Mouse (Mus musculus) kidney, adult 8-10 months (tissue): ENCODE data around the gene Klk7.
A peak's percentile ranks its signal among the peaks of the same experiment; 100 is the strongest.

ENCODE experiments used
- DNase-seq, 2 experiments: peaks; one replicate each; pipeline ENCODE4 v3.0.0; 2022

The Klk7 gene

DNA sequence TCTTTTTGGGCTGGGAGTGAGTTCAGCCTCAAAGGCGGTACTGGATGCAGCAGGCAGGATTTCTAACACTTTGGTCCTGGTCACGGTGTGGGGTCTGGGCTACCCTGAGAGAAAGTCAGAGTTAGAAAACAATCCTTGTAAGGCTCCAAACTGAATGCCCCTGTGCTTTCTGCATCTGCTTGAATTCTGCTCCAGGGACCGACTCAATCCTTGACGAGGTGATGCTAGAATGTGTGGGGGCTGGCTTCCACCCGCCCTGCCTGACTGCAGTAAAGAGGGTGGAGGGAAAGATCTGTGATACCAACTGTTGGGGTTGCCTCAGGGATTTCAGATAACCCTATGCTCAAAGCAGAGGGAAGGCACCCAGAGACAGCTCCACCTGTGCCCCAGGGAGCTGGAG, at the start of gene Klk7:
Gene Klk7 (plus strand): TSS at position 301 of the 400 bp plus-strand sequence.
- DNase-seq = no peak

GRCm38 (mm10) chr7:43766484-43766883, 44.6 kb upstream of the Klk7 start:
- no peak for DNase-seq

DNA sequence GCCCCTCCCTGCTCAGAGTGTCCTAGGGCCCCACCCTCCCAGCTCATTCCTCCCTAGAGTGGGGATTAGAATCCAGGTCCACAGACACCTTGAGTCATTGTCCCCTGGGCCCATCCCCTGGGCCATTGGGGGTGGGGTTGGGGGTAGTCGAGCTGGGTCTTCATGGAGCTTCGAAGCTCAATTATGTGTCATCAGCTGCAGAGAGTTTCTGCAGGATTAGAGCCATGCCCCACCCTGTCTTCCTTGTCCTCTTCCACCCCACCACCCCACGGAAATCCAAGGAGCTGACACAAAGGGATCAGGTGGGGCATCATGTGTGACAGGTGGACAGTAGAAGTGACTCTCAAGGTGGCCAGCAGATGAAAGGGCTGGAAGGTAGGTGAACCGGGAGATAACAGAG, 42.5 kb upstream of the Klk7 start, which contains the start of gene Klk12:
Gene Klk12 (plus strand): TSS at position 301 of the 400 bp plus-strand sequence.
- DNase-seq = no peak

DNA sequence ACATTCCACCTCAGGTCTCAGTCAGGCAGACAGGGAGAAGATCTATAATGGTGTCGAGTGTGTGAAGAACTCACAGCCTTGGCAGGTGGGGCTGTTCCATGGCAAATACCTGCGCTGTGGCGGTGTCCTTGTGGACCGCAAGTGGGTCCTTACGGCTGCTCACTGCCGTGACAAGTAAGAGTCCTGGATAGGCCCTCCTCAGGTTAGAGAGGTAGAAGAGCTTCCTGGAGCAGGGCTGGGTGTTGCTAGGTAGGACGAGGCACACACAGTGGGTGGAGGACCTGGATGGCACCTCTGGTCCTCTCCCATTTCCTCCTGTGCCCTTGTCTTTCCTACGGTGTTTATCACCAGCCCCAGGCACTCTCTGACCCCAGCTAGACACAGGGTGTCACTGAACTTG, 41.5 kb upstream of the Klk7 start:
- no peak for DNase-seq

DNA sequence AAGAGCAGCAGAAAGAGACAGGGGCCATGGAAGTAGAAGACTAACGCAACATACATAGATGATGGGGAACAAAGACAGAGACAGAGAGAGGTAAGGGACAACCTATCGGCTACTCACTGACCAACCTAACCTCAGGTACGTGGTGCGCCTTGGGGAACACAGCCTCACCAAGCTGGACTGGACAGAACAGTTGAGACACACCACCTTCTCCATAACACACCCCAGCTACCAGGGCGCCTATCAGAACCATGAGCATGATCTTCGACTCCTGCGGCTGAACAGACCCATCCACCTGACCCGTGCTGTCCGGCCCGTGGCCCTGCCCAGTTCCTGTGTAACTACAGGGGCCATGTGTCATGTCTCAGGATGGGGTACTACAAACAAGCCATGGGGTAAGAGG, 40.4 kb upstream of the Klk7 start:
- DNase-seq = no peak

GRCm38 (mm10) chr7:43771916-43772315, 39.2 kb upstream of the Klk7 start:
- no peak for DNase-seq

- no peak for DNase-seq
Observed at GRCm38 (mm10) chr7:43772901-43773300, 38.2 kb upstream of the Klk7 start.

DNA sequence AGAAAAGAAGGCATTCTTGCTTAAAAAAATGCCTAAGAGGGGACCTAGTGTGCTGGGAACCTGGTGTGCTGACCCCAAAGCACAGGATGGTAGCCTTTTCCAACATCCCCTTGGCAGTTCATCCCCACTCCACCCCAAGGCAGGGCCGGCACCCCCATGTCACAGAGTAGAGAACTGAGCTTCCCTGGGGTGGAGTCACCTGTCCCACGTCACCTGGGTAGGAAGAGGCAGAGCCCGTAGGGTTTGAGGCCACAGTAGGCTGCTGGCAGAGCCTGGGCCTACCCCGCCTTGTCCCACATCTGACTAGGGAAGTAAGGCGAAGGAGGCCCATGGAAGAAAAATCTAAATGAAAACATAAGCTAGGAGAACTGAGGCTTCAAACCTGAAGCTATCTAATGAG, 36.7 kb upstream of the Klk7 start, which contains the start of gene Klk11:
Gene Klk11 (plus strand): TSS at position 241 of the 400 bp plus-strand sequence.
- DNase-seq = no peak

- no peak for DNase-seq
Observed at GRCm38 (mm10) chr7:43774802-43775201, 36.3 kb upstream of the Klk7 start.

DNA sequence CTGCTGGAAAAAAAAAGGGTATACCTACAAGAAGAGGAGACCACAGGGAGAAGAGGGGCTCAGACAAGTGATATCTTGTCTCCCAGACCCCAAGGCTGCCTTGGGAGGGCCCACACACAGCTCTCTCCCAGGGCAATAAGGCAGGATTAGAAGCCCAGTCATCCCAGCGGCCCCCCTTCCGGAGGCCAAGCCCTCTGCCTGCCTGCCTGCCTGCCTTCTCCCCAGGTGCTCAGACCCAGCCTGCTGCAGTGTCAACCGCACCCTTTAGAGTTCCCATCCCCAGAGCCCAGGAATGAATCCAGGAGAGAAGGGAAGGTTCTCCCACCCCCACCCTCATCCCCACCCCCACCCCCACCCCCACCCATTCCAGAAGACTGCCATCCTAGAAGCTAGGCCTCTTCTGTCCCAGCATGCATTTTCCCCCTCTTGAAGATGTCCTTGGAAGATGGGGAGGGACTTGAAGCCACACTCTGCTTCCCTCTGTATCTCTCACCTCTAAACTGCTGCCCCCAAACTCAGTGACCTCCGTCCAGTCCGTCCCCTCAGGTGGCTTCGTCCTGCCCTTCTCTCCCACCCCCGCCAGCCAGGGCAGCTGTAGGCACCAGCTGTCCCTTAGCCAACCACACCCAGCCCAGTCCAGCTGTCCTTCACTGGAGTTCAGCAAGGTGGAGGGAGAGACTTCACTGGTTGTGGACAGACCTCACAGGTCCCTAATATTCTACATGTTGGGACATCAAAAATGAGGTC, 35.6 kb upstream of the Klk7 start:
- no peak for DNase-seq

GRCm38 (mm10) chr7:43776506-43776905, 34.6 kb upstream of the Klk7 start:
- DNase-seq = no peak

DNA sequence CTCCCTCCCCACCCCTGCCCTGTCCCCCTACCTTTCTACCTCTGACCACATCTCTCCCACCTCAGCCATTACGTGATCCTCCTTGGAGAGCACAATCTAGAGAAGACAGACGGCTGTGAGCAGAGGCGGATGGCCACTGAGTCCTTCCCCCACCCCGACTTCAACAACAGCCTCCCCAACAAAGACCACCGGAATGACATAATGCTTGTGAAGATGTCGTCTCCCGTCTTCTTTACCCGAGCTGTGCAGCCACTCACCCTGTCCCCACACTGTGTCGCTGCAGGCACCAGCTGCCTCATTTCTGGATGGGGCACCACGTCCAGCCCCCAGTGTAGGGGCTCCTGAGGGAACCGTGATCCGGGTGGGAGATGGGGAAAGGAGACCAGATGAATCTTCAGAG, 33.7 kb upstream of the Klk7 start:
- no peak for DNase-seq

GRCm38 (mm10) chr7:43778176-43778970, 32.7 kb upstream of the Klk7 start:
- no peak for DNase-seq

DNA sequence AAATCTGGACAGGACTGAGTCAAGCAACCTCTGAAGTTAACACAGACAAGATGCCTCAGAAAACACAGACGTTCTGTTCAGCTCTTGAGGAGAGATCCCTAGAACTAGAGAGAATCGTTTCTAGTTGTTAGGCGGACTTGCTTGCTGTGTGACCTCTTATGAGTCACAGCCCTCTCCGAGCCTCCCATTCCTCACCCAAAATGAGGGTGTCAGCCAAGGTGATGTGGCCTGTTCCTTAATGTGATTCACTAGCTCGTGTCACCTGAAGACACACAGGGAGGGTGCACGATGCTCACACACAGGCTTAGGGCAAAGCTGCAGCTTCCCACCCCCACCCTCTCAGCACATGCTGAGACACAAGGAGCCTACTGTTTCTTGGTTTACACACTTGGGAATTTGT, 30.9 kb upstream of the Klk7 start:
- no peak for DNase-seq

- no peak for DNase-seq
Observed at GRCm38 (mm10) chr7:43780746-43781145, 30.3 kb upstream of the Klk7 start, which contains the start of gene Klk10. Gene Klk10 (plus strand): TSS chr7:43781035.

- DNase-seq = no peak
Observed at GRCm38 (mm10) chr7:43781541-43781940, 29.6 kb upstream of the Klk7 start.

GRCm38 (mm10) chr7:43782275-43783265, 28.5 kb upstream of the Klk7 start:
- peak; percentile 55 to 80 for DNase-seq

DNA sequence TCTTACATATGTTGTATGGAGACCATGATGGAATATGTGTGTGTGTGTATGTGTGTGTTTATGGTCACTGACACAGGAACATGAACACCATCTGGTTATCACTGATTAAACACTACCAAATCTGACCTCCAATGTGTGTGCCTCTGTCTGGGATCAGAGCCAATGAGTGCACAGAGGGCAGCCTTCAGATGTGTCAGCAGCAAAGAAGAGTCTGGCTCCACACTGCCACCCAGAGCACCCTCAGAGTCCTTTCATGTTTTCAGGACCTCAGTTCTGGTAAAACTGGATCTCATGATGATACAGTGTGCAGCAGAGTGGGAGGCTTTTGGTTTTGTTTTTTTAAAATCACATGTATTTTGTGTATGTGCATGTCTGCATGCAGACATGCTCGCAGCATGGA, 25.8 kb upstream of the Klk7 start:
- DNase-seq = peak in 1 of 2 experiments; percentile 17

DNA sequence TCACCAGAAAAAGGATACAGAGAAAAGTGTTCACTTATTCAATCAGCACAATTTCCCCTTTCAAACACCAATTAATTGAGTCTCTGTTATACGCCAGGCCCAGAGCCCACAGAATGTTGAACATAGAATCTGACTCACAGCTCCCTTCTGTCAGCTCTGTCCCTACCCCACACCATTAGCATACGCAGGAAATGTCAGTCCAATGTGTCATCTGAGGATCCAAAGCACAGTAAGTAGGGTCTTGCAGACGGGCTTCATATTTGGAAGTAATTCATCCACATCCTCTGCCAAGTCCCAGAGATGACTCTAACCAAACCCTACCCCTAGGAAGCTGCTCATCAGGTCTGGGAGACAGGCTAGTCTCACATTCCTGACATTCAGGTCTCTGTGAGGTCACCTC, 23.0 kb upstream of the Klk7 start:
- DNase-seq = no peak

DNA sequence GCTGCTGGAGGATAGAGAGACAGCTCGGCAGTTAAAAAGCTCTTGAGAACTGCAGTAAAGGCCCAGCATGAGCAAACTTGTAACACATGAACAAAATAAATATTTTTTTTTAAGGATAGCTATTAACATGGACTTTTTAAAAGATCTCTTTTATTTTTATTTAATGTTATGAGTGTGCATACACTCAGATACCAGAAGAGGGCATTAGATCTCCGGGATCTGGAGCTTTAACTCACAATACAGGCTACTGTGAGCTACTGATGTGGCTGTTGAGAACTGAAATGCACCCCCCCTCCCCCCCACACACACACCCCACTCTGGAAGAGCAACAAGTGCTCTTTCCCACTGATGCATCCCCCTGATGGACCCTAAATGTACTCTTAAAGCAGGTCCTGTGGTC, 21.8 kb upstream of the Klk7 start:
- no peak for DNase-seq

DNA sequence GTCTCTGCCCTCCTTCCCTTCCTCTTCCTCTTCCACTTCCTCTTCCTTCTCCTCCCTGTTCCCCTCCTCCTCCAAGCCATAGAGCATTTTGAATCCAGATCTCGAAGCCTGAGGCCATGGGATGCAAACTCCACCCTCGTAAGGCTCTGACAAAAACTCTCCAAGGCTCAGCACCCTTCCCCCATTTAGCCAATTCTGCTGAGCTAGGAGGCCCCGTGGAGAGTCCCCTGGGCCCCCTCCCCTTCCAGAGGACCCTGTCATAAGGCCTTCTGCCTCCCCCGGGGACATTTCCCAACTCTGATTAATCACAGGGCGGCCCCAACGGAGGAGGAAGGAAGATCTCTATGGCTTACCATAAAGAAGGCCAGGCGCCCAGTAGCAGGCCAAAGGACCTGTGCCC, 19.5 kb upstream of the Klk7 start, which contains the start of gene Klk9:
Gene Klk9 (plus strand): TSS at position 301 of the 400 bp plus-strand sequence.
- DNase-seq = no peak

DNA sequence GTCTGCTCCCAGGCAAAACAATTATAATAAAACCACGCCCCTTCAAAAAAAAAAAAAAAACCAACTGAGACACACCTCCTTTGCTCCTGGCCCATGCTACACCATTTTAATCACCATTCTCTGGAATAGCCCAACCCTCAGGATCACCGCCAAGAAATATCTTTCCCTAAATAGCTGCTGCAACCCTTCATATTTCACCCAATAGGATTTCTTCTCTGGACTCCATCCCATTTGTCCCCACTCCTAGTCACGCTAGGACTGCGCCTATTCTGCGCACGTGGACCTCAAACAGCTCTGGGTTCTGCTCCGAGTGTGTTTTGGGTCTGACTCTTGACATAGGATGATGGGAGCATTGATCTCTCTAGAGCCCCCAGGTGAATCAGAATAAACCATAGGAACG, 14.7 kb upstream of the Klk7 start:
- no peak for DNase-seq

DNA sequence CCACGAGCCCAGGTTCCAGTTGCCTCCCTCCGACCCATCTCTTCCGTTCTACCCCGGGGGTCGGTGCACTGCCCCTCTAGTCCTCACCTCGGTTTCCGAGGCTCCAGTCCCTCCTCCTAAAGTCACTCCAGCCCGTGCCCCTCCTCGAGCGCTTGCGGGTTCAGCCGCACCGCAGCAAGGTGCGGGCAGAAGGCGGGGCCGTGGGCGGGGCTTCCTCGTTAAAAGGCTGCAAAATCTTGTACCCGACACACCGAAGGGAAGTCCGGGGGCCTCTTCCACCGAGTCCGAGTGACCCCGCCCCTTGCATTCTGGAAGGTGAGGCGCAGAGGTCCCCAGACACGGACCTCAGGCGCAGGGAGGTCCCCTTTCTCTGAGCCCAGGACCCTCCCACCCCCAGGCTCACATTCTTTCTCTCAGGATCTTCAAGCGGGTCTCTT, 13.7 kb upstream of the Klk7 start, which contains the start of gene Klk8:
Gene Klk8 (plus strand): TSS at position 245 of the 437 bp plus-strand sequence.
- no peak for DNase-seq
